Mouse (Mus musculus) heart, postnatal 10 days (tissue): ENCODE results near the gene Stum. TPM values are rescaled to one million over a fixed set of nuclear protein-coding genes. Genes with fewer than 3 reads are reported as not detected.

ENCODE experiments used
- DNase-seq, 2 experiments: peaks; one replicate each; pipeline ENCODE4 v3.0.0; 2021
- intact Hi-C: fragments of 180-260 bp; cut with DNase I; formaldehyde crosslinking; loops from one replicate; pipeline ENCODE4 v1.15.1; 2025
- total RNA-seq, 2 experiments: library from RNA; stranded (reverse); gene quantifications; 2 replicates each; pipeline ENCODE4 v1.2.3; 2021

Gene Stum
- total RNA-seq, 2 experiments from 2014 or later: 1.2 to 1.8 TPM

DNA sequence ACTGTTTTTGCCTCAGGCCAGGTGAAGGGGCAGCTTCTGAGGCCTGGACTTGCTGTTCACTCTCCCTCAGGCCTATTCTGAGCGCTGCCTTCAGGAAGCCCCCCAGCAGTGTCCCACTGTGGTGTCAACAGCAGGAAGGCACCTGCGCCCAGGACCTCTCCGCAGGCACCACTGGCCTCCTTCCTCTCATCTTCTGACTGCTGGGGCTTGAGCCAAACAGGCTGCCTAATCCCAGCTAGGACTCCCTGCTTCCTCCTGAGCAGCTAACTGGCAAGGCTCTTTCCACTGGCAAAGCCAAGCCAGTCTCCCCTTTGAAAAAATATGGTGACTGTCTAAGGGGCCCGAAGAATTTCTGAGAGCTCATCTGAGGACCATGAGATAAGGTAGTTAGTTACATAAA lies 16.9 kb upstream of the Stum start:
- intact Hi-C loops: no loop called here
- DNase-seq: no peak

DNA sequence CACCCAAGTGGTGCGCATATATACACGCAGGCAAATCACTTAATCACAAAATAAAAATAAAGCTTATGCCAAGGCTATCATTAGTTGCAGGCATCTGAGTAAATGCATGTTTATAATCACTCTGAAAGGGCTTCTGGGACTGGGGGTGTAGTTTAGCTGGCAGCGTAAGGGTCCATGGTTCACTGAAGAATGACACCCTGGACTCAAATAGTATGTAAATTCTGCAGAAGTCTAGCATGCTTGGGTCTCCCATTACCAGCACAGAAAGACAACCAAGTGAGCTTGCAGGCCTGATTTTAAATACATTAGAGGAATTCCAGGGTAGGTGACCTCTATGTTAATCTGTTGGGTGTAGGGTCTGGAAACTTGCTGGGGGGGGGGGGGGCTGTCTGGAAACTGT lies 16.5 kb upstream of the Stum start:
- no peak for DNase-seq
- intact Hi-C loops: no loop called here

DNA sequence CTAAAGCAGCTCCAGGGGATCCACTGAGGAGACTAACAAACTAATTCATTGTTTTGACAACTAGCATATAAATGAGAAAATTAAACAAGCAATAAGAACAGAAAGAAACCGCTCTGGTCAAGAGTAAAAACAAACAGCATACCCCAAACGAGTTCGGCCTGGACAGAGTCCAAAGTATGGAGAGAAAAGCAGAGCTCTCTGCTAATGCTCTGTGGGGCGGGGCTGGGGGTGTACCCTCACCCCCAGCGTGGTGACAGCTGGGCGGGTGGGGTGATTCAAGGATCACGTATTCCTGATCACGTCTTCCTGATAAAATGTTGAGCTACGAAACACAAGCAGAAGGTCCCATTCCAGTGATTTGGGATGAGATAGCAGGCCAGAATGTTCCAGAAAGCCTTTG lies 9.5 kb upstream of the Stum start:
- intact Hi-C loops: no loop called here

DNA sequence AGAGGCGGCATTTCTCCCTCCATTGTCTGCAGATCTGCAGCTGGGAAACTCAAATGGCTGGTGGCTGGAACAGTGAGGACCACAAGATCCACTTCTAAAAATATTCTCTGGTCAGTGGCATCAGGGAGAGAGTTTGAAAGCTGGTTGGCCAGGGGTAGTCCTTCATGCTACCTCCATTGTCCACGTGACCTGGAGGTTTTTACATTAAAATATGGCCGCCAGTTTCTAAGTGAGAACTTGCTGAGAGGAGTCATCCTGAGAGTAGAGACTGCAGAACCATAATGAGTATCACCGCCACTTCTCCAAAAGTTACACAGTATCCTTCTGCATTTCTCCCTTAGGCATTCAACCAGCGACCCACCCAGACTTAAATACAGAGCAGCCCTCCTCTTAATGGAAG lies 2.0 kb upstream of the Stum start:
- DNase-seq: no peak
- intact Hi-C loops: loop anchor here (2.0 kb wide), 2 partner anchors 65 to 217 kb away; no protein-coding TSS in a partner anchor

More for the DNA sequence above, 9.5 kb upstream of the Stum start:
- DNase-seq: no peak

DNA sequence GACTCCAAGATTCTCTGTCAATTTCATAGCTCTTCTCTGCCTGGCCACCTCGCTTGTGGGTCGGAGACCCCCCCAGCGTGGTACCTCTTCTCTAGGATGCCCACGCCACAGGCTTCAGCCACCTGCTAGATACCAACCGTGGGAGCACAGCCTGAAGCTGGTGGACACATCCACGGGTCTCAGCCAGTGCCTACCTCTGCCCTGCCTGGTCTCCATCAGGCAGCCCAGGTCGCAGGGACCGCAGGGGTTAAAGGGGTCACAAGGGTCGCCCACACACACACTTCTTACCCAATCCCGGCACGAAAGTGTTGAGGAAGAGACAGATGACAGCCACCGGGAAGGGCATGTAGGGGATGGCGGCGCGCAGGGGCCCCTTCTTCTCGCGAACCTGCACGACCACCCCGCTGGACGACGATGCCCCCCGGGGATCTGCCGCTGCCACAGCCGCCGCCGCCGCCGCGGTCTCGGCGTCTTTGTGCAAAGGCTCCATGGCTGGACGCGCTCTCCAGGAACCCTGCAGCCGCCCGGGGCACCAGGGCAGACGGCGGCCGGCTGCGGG lies 385 bp downstream of the Stum start:
- peak in 1 of 2 experiments; percentile 22 for DNase-seq
- intact Hi-C loops: no loop called here

DNA sequence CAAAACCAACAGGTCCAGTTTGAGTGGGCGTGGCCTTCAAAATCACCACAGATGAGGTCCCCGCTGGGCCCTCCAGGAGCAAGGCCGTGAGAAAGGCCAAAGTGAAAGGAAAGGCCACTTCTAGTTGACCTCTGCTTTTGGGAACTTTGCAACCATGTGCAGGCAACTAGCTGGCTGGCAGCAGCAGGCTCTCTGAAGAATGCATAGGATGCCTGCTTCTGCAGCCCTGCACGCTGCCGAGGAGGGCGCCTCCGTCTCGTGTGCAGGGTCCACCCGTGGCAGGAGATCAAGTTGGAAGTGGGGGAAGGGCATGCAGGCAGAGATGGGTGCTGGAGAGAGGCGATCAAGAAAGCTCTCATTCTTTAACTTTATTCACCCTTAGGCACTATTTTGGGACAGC lies 1.3 kb downstream of the Stum start:
- intact Hi-C loops: no loop called here
- peak in 1 of 2 experiments; percentile 20 for DNase-seq

DNA sequence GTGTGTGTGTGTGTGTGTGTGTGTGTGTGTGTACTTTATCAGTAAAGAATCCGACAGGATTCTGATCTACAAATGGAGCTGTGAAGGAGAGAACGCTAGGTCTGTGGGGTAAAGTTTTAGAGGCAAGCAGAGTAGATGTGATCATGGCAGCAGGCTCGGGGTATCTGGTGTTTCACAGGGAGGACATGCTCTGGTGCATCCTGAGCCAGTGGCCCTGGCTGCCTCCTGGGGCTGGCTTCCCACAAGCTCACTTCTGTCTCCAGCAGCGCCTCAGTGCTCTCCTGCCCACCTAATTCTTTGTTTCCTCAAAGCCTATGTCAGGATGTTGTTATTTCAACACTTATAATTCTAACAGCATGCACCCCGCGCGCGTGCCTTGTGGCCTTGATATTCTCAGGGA lies 2.0 kb downstream of the Stum start:
- intact Hi-C loops: no loop called here
- no peak for DNase-seq

DNA sequence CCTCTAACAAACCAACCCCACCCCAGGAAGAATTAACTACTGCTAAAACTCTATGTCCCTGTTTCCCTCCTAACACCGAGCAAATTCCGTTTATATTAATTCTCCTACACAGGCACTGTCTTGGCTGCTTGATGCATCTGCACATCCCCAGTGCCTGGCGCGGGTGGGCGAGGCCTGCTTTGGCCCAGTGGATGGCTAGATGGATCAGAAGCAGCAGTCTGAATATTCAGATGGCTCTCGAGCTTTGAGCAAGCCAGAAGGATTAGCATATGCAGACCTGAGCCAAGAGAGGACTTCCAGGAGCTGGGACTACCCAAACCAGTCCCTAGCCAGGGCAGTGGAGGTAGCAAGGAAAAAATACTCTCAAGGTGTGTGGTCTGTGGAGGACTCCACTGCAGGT lies 3.0 kb downstream of the Stum start:
- intact Hi-C loops: no loop called here

DNA sequence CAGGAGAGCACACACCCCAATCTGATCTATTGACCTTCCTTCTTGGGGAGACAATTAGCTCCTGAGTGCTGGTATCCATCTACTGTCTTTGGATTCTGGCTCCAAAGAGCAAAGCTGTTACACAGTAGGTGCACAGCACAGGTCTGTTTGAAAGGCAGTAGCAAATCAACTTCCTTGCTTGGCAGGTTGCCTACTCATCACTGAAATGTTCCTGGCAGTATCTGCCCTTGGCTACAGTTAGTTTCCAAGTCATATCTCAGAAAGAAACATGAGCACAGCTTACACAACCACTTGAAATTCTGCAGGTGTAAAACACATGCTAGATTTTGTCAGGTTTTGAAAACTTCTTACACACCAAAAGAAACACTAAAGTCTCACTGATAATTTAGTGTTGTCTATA lies 9.7 kb downstream of the Stum start:
- DNase-seq: peak; percentile 68 to 77

More for the DNA sequence above, 3.0 kb downstream of the Stum start:
- no peak for DNase-seq

DNA sequence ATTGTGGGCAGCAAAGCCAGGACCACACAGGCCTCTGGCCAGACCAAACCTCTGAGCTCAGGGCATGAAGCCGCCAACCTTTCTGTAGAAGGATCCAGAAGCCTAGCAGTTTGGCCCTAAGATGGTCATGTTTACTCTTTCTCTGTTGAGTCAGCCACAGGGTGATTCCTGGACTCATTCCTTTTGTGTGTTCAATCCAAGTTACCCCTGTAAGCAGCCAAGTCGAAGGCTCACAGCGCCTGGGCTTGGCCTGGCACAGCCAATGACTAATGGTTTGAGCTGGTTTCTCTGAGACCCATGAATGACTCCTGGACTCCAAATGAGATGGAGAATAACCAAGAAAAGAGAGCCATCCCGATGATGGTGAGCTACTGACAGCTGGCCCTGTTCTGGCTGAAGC lies 15.3 kb downstream of the Stum start:
- intact Hi-C loops: no loop called here
- no peak for DNase-seq

More for the DNA sequence above, 9.7 kb downstream of the Stum start:
- intact Hi-C loops: no loop called here

DNA sequence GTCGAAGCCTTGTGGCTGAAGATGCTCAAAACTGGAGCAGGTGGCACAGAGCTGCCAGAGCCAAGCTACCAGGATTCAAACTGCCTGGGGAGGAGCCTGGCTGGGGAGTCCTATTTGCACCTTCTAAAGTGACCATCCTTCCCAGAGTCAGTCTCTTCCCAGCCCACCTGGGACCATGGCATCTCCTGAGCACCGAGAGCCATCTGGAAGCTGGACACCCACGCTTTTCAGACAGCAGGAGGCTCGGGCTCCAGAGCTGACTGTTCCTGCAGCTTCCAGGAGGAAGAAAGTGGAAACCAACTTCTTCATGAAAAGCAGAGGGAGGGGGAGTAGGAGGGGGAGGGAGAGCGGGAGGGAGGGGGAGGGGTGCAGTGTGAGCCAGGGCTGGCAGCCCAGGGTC lies 17.7 kb downstream of the Stum start:
- no peak for DNase-seq
- intact Hi-C loops: no loop called here

DNA sequence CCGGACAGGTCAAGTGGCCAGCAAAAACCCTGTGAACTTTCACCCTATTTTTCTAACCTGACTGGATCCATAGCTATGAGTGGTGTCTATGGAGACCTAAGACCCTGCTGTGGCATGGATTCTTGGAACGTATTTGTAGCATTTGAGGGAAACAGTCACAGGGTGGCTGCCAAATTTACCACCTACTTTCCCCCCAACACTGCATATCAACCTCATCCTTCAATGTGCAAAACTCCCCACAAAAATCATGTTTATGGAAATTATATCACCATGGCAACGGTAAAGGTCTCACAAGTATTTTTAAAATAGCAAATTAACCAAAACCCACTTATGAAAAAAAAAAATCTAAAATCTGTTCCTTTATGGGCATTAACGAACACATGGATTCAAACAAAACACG lies 18.9 kb downstream of the Stum start:
- no peak for DNase-seq
- intact Hi-C loops: no loop called here

DNA sequence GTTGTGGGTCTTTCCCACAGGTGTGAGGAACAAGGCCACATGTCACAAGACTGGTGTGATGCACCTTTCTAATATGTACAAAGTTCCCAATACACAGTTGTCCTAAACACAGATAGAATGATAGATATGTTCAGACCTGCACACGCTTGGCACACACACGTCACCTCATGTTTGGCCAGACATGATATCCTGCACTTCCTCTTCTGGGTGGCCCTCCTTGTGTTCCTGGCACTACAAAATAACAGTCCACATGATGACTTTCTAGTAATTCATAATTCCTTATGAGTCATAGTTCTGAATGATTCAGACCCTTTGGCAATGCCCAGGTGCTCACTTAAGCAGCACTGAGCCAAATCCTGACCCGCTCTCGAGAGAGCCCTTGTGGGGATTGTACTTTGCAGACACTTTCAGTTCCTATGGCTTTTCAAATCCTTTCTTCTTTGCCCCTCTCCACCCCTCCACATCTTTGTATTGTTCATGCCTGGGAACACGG lies 20.3 kb downstream of the Stum start:
- intact Hi-C loops: no loop called here
- DNase-seq: no peak

DNA sequence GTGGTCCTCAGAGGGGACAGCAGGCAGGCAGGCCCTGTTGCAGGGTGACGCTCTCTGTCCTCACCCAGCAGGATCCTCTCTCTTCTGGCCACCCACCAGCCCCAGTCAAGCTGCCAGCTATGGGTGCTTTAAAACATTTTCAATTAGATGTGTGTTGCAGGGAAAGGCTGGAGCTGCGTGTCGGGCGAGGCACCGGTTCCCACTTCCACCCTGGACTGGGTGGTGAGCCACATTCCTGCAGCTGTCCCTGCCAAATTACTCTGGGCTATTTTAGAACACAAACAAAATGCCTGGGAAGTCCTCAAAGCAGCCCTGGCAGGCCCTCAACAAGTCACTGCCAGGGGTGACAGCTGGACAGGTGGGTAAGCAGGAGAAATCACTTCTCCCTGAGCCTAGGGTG lies 20.9 kb downstream of the Stum start:
- intact Hi-C loops: no loop called here

DNA sequence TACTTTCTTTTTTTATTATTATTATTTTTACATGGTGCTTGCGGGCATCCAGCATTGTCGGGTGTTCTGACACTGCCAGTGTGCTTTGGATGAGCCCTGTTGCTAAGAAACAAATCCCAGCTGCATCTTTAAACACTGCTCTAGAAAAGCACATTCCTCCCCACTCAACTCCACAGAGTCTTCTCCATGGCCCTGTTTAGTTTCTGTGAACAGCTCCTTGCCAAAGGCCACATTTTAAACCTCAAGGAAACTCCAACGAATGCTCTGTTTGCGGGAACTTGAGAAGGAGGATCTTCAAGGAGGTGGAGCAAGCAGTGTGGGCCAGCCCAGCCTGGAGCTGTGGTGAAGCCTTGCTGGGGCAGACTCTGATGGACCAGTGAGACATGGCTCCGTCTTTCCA lies 22.6 kb downstream of the Stum start:
- DNase-seq: peak; percentile 7 to 19

More for the DNA sequence above, 20.9 kb downstream of the Stum start:
- DNase-seq: peak; percentile 60 to 68

DNA sequence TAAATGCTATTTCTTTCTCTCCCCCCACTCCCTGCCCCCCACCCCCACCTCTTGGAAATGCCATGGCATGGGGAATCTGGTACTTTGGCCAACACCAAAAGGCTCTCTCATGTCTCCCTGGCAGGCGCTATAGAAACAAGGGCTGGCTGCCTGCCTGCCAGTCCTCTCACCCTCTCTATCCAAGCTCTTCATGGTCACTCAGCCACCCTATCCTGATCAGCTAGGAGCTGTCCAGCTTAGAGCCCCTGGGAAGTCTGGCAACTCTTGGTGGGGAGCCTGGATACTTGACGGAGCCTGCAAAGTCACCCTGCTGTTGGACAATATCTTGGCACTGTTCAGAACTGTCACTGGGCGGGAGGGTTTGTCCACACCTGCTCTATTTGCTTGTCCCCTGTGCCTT lies 24.6 kb downstream of the Stum start:
- DNase-seq: peak; percentile 20 to 33
- intact Hi-C loops: no loop called here

More for the DNA sequence above, 22.6 kb downstream of the Stum start:
- intact Hi-C loops: no loop called here

DNA sequence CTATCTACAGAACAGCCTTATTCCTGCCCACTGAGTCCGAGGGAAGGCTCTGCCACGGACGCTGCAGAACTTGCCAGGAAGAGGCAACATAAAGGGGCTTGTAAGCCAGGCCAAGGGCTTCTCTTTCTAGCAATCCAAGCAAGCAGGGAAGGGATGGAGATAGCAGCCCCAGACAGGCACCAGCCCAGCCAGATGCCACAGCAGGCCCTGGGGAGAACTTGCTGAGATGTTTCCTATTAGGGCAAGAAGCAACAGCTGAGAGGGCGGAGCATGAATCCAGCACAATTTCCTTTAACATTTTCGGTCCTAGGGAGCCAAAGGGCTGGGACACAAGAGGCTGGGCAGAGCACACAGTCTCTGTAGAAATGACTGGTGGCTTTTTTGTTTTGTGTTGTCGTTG lies 25.0 kb downstream of the Stum start:
- DNase-seq: peak; percentile 32 to 47
- intact Hi-C loops: no loop called here

DNA sequence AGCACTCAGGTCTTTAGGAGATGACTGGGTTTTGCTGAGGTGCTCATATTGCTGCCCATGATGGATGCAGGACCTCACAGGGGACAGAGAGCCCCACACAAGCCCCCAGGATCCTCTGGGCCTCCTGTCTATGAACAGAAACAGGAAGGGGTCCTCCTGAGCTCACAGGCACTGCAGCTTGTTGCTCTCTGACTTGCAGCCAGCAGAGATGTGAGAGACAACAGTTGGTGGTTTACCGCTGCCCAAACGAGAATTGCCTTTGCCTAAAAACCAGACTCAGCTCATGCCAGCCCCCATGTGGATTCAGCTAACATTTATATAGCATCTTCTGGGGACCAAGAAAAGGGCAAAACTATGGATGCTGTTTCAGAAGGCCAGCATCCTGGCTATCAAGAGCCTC lies 33.7 kb downstream of the Stum start:
- intact Hi-C loops: no loop called here
- DNase-seq: no peak

DNA sequence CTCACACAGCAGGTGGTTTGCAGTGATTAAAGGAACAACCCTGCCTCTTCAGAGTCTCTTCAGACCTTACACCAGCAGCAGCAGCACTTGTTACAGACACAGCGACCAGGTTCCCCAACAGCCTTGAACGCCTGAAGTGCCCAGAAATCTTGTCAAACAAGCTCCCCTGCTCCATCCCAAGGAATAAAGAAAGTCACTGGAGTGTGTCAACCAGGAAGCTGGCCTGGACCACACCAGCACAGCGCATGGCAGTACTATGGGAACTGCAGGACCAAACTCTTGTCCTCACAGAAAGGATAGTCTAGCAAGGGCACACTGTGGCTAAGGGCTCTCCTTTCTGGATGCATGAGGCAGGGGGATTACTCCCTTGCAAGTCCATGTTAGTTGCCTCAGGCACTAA lies 38.9 kb downstream of the Stum start:
- intact Hi-C loops: no loop called here
- DNase-seq: no peak

DNA sequence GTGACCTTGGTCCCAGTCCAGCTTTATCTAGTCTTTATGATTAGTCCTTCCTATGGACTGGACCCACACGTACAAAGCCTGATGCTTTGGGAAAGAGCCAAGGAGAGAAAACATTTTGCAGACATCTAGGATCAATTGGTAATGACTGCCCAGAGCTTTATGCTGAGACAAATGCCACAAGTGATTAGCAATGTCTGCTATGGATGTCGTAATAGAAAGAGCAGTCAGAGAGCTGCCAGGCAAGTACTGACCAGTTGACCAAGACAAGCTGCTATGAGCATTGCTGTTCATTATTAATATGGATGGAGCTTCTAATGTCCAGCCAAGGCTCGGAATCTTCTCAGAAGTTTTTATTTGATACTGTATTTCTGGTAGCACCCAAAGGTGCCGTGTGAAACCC lies 43.8 kb downstream of the Stum start:
- intact Hi-C loops: no loop called here
- no peak for DNase-seq

DNA sequence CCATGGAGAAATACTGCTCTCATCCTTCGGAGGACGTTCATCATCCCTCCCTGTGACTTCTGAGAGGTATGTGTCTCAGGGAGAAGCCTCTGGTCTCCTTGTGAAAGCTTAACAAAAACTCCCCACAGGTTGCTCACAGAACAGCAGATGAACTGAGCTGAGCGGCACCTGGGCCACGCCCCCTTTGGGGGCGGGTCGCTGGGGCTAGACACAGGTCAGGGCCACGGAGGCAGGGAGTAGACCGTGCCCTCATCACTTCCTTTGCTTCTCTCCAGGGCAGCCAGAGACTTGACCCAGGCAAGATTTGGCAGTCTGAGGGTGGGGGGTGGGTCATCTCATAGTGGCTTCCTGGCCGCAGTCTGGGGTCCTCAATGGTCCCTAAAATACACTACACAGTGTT lies 48.4 kb downstream of the Stum start:
- no peak for DNase-seq
- intact Hi-C loops: loop anchor here (1.0 to 5.0 kb wide), 3 partner anchors 49 to 327 kb away; no protein-coding TSS in a partner anchor

DNA sequence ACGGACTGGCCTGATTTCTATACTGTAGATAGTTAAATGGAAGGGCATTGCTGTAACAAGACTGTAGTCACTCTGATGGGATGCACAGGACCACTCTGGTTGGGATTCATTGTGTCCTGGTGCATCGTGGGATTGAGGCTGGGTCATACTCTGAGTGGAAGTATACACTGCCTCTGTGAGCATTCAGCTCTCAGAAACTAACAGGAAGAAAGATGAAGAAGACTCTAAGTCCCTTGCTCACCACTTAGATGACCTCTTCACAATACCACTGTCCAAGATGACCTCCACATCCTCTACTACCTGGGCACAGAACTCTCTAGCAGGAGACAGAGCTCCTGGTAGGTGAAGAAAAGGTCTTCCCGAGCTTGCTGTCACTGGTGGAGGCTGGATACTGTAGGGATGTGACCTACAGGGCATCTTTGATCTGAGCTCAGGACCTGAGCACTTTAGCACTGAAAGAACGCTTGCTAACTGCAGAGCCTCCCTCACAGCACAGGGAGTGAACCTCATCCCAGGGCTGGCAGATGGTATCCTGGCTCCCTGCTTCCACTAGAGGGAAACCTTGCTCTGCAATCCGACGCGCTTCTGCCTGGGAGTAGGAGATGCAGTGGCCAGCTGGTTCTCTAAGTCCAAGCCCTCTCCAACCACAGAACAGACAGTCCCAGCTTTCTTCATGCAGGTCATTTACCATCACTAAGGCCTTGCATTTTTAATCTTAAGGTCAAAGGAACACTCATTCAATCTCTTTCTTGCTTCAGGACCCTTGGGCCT lies 49.3 kb downstream of the Stum start:
- intact Hi-C loops: loop anchor here (1.0 to 5.0 kb wide), 3 partner anchors 50 to 328 kb away; no protein-coding TSS in a partner anchor
- DNase-seq: peak; percentile 76 to 81
